Mouse (Mus musculus) v-Abl transformed pro-B cells (cell line): ENCODE measurements around the gene Gm1123.

Experiments
- in situ Hi-C, 2 experiments: fragments of 400-800 bp; cut with MboI; formaldehyde crosslinking; loops; one replicate each; pipeline ENCODE4 v1.15.1; 2025; ENCODE audit not compliant: unreplicated experiment in 2 of 2

The Gm1123 gene

DNA sequence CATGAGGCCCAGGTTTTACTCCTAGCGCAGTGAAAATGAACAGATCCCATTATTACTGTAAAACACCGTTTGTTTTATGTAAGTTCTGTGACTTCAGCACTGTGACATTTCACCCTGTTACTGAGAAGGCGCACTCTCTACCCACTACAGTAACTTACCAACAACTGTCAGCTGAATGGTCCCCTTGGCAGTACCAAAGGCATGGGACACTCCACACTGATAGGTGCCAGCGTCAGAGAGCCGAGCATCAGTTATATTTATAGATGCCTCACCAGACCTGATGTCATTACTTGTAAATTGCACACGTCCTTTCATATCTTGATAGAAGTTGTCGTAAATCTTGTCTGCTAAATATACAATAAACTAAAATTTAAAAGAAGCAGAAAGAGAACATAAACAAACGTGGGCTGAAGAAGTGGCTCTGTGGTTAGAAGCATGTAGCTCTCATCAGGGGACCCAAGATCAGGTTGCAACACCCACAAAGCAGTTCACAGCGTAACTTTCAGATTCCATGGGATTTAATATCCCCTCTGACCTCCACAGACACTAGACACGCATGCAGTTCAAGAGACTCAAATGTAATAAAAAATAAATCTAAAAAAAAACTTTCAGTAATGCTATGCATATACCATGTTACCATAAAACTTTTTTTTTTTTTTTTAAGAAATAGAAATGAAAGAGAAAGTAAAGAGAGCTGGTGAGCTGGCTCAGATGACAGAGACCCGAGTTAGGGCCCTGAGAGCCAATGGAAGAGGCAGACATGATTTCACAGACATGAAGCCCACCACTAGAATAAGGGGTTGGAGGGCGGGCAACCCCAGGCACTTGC, 26.2 kb downstream of the Gm1123 start:
- in situ Hi-C loops, result no loop called here

DNA sequence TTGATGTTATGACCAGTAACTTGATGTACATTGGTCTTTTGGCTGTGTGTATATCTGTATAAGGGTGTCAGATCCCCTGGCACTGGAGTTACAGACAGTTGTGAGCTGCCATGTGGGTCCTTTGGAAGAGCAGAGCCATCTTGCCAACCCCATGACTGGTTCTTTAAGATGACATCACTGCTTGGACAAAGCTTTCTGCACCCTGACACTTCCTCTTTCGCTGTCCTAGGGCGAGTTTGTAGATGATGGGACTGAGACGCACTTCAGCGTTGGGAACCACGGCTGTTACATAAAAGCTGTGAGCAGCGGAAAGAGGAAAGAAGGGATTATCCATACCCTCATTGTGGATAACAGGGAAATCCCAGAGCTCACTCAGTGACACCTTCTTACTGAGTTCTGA, 34.2 kb downstream of the Gm1123 start:
- in situ Hi-C loops, result no loop called here

DNA sequence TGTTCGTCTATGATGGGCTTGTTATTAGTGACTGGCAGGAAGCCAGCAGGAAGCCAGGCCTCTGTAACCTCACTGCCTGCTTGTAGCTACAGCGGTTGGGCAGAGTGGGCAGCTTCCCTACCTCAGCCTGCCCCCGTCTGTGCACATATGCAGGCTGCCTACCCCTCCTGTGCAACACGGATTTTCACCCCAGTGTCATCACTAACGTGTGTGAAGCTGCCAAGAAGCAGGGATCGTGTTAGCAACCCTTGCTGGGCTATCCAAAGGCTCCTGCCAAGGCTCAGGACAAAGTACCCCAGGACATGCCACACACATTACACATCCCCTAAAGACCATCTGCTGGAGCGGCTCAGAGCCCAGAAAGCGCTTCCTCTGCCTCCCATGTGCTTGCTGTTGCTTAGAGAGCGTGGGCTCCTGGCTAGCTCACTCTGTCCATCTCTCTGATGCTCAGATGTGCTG, 35.6 kb downstream of the Gm1123 start:
- in situ Hi-C loops, result loop anchor here (25.0 kb wide), 4 partner anchors 562 to 1912 kb away; partner anchors contain the start of gene Armc8 (in 1 of the 2)

DNA sequence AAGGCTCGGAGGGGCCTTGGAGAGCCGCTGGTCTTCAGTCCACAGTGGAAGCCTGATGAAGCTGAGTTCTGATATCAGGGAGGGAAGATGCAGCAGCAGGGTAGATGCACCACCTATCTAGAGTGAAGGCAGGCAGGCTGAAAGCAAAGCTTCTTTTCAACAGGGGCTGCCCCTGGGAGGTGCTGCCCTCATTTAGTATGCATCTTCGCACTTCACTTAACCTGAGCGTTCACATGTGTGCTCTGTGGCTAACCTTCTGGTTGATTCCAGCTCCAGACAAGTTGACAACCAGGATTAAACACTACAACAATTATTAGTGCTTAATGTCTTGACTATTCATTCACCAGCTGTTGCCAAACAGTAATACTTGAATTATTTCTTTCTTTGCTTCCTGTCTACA, 41.4 kb downstream of the Gm1123 start:
- in situ Hi-C loops, result loop anchor here (25.0 kb wide), 4 partner anchors 557 to 1918 kb away; partner anchors contain the start of gene Armc8 (in 1 of the 2)

DNA sequence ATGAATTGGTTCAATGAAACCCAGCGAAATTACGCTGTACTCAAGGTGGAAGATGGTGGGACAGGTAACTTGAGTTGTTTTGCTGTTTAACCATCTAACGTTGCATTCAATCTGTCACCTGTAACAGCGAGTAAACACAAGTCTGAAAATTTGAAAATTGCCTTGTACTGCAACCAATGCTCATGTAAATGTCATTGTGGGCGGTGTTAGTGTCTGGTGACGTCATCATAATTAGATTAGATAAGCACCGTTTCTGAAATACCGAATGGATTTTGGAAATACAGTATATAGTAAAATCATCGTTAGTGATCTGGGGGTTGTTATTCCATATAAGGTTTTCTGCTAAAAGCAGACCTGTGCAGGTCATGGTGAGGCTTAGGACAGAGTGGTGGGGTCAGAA, 48.4 kb downstream of the Gm1123 start:
- in situ Hi-C loops, result loop anchor here (10.0 to 25.0 kb wide), 6 partner anchors 258 to 1925 kb away; partner anchors contain the start of genes Armc8 (in 1 of the 2), Cep70 (in 1 of the 2) and Nme9 (in 1 of the 2)

DNA sequence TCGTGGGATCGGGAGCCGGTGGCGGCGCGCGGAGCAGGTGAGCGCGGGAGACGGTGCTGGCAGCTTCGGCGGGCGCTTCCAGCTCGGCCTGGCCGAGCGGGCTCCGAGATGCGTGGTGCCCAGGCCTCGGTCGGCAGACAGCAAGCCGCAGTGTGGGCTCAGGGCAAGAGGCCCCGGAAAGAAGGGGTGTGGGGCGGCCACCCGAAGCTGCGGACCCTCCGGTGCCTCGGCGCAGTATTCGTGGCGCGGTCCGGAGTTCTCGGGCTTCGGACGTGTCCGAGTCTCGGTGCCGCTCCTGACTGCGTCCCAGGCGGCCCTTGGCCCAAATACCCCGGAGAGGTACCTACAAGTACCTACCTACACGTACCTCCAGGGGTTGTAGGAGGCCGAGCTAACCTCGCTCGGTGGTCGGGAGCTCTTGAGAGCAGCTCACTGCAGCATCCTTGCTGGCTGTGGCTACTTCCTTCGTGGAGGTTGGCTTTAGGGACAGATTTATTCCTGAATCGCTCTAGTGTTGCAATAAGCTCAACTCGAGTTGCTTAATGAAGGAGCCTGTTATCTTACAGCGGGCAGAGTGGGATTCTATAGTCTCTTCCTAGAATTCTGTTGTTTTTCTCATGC, 48.9 kb downstream of the Gm1123 start:
- in situ Hi-C loops, result loop anchor here (10.0 to 25.0 kb wide), 6 partner anchors 258 to 1926 kb away; partner anchors contain the start of genes Armc8 (in 1 of the 2), Cep70 (in 1 of the 2) and Nme9 (in 1 of the 2)

DNA sequence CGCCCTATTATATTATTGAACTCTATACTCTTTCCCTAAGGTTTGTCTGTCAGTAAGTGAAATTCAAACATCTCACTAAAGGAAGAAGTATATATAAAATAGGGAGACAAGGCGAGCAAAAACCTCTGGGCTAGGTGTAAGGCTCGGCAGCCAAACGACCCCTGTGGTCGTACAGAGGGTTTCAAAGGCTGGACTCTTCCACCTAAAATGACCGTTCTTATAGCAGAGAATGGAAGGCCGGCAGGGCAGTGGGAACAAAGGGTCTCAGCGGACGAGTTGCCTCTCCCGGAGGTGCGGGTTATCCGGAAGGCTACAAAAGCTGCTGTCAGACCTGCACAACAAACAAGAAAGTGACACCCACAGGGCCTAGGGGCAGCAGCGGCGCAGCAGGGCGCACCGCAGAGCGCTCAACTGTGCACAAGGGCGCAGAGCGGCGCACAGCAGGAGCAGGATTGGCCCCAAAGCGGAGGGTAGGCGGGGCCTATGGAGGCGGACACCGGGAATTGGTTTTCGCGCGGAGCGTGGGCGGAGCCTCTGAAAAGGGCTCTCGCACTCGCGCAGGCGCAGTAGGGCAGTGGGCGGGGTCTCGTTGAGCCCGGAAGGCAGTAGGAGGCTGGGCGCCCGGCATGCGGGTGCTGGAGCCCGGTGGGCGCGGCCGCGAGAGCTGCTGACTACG, 49.6 kb downstream of the Gm1123 start, which contains the start of gene Faim:
Gene Faim (plus strand): TSS at position 574 of the 676 bp plus-strand sequence.
- in situ Hi-C loops, result loop anchor here (10.0 to 25.0 kb wide), 6 partner anchors 259 to 1926 kb away; partner anchors contain the start of genes Armc8 (in 1 of the 2), Cep70 (in 1 of the 2) and Nme9 (in 1 of the 2)

DNA sequence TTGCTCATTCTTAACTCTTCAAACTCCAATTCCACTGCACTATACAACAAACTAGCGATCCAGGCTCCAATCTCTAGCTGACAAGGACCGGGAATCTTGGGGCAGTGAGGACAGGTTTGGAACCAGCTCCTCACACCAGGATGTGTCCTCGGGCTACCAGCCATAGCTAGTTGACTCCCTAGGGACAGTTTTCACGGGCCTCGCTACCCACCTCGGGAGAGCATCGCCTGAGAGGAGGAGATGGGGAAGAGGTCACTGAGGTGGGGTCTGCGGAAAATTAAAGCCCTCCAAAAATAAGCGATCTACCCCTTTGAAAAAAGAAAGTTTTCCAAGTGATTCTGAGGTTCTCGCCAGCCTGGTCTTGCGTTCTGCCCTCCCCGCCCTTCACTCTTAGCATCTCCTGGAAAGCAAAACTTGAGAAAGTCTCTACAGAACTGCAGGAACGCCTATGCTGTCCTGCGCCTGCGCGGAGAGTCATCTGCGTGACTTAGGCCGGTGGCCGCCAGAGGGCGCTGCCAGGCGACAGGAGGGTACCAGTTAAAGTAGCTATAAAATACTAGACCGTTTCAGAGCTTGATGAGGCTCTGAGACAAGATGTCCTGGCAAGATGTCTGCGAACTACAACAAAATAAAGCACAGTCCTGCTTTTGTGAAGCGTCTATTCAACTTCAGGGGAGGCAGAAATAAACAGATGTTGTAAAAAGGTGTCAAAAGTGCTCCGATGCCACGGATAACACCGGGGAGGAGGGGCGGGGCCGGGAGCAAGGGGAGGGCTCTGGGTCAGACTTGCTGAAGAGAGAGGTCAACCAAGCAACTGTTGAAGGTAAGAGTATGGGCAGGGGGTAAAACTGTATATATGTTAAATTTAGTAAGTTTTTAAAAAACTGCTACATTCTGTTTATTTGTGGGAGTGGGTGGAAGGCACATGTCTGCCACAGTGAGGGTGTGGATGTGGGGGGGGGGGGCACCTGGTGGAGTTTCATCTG, 55.8 kb downstream of the Gm1123 start:
- in situ Hi-C loops, result loop anchor here (5.0 to 25.0 kb wide), 11 partner anchors 83 to 1933 kb away; partner anchors contain the start of genes Cep70 (in 2 of the 2), Armc8 (in 1 of the 2), Dbr1 (in 1 of the 2) and Nme9 (in 1 of the 2)

DNA sequence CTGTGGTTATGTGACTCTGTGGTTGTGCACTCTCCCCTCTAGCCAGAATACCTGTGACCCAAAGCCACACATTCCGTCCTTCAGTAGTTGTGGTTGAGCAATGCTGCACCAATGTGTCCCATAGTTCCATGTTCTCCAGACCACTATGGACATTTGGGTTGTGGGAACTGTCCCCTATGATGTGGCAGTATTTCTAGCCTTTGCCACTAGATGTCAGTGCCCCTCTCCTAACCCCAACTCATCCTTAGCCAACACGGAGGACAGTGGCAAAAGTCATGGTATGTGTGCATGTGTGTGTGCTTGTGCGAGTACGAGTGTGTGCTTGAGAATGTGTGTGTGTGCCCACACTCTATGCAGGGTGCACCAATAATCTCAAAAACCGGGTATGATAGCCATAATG, 59.0 kb downstream of the Gm1123 start:
- in situ Hi-C loops, result loop anchor here (5.0 to 25.0 kb wide), 8 partner anchors 86 to 1936 kb away; partner anchors contain the start of genes Armc8 (in 1 of the 2) and Dbr1 (in 1 of the 2)

DNA sequence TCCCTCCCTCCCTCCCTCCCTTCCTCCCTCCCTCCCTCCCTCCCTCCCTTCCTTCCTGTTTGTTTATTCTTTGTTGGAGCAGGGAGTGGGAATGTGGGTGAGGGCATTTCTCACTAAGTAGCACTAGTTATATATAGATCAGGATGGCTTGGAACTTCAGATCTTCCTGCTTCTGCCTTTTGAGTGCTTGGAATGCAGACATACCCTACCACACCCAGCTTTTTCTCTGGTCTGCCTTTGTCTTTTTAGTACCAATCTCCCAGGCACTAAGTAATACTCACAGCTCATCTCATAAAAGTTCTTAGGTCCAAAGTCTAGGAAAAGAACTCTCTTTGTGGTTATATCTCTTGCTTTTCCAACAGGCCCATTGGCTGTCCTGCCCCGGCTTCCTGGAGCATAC, 59.4 kb downstream of the Gm1123 start:
- in situ Hi-C loops, result loop anchor here (5.0 to 25.0 kb wide), 8 partner anchors 86 to 1936 kb away; partner anchors contain the start of genes Armc8 (in 1 of the 2) and Dbr1 (in 1 of the 2)

DNA sequence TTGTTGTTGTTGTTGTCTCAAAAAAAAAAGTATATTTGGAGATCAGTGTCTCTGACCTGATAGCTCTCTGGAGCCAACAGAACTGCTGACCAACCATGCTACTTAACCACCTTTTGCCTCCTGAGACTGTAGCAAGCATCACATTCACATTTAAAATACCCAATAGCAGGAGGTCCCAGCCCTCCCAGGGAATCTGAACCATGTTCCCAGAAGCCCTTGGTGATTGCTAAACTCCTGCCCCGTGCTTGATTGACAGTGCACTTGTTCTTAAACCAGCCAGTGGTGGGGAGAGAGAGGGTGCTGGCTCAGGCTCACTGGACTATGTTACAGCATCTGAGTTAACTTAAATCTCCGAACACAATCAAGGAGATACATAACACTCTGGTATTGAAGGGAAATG, 60.6 kb downstream of the Gm1123 start:
- in situ Hi-C loops, result loop anchor here (5.0 to 25.0 kb wide), 9 partner anchors 87 to 1937 kb away; partner anchors contain the start of genes Armc8 (in 1 of the 2), Dbr1 (in 1 of the 2) and Rbp1 (in 1 of the 2)

DNA sequence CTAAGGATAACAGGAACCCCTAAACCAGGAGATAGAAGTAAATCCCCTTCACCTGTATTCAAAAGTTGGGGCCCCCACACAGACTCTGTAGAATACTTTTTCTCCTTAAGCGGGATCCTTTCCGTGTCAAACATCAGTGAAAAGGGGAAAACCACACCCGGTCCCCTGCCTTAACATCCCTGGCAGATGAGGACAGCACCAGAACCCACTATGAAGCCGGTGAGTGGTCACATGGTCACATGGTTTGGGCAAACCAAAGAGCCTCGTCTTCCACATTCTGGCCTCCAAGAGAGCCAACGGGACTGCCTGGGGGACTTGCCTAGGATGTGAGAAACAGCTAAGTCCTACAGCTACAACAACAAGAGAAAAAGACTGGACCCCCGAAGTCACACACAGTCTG, 62.0 kb downstream of the Gm1123 start:
- in situ Hi-C loops, result loop anchor here in 1 of 2 experiments (10.0 to 25.0 kb wide), 3 partner anchors 491 to 601 kb away; partner anchors contain the start of genes Dbr1 and Rbp1

DNA sequence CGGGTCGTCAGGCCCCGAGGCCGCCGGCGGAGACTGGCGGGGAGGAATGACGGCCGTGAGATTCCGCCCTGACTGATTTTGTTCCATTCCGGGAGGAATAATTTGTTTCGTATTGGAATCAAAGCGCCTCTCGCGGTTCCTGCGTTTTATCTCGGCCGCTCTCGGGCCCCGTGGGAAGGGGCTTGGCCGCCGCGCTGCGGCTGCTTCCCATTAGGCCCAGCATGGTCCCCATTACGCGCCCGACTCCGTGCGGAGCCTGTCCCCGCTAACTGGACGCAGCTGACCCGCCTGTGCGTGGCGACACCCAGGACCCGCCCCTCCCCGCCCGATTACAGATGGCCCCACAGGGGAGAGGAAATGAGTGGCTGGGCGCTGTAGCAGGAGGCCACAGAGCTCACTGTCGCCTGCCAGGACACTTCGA, 62.4 kb downstream of the Gm1123 start:
- in situ Hi-C loops, result loop anchor here in 1 of 2 experiments (10.0 to 25.0 kb wide), 3 partner anchors 492 to 602 kb away; partner anchors contain the start of genes Dbr1 and Rbp1

DNA sequence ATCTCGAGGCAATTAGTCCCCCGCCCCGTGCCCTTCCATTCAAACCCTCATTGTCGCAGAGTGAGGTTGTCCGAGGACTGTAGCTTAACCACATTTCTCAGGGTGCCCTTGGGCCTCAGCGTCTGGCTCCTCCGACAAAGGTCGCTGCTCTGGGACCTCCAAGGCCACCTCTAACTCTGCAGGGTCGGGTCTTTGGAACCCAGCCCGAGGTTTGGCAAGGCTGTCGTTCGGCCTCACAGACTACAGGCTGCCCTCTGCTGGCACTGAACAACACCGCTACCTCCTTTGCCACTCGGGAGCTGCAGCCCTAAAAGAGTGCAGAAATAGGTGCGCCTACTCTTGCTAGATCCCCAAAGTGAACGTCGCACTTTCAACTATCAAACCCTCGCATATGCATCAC, 70.4 kb downstream of the Gm1123 start:
- in situ Hi-C loops, result loop anchor here in 1 of 2 experiments (25.0 kb wide), 1 partner anchor 553 kb away; the partner anchor contains the start of gene Rbp1

DNA sequence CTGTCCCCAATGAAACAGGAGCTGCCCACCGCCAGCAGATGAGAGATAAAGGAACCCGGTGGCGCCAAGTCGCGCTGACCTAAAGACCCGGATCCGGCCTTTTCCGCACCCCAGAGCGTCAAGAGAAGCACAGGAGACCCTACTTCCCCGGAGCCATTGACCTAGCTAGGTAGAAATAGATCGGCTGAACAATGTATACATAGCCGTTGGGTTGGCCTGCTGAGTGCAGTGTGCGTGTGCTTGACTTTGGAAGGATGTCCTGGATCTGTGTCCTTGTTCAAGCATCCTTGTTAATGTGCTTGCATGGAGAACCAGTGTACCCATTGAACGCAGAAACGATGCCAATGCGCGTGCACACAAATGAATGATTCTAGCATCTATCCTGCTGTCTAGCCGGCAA, 71.9 kb downstream of the Gm1123 start:
- in situ Hi-C loops, result loop anchor here in 1 of 2 experiments (25.0 kb wide), 1 partner anchor 551 kb away; the partner anchor contains the start of gene Rbp1

DNA sequence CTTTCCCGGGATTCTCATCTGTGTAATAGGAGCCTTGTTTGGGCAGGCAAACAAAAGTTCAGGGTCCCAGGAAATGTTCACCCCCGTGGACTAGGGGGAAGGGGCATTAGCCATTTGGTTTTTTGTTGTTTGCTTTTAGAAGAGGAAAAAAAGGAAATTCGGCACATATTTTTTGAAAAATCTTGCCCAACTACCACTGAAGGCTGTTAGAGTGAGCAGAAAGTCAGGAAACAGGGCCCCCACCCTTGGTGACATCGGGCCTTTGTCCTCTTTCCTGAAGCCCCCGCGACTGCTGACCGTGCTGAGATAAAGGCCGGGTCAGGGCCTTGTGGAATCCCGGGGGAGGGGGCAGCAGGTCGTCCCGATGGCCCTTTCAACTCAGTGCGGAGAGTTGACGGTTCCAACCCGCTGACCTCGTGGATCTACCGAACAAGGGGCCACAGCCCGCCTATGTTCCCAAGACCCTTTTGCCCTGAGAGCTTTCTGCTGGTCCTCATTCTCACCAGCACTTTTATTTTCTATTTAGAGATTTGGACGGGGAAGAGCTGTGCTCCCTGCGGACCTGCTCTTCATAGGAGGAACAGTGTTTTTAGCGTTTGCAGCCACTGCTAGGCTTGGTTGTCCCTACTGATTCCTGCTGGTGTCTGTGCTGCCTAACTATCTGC, 72.9 kb downstream of the Gm1123 start:
- in situ Hi-C loops, result loop anchor here in 1 of 2 experiments (25.0 kb wide), 1 partner anchor 550 kb away; the partner anchor contains the start of gene Rbp1

DNA sequence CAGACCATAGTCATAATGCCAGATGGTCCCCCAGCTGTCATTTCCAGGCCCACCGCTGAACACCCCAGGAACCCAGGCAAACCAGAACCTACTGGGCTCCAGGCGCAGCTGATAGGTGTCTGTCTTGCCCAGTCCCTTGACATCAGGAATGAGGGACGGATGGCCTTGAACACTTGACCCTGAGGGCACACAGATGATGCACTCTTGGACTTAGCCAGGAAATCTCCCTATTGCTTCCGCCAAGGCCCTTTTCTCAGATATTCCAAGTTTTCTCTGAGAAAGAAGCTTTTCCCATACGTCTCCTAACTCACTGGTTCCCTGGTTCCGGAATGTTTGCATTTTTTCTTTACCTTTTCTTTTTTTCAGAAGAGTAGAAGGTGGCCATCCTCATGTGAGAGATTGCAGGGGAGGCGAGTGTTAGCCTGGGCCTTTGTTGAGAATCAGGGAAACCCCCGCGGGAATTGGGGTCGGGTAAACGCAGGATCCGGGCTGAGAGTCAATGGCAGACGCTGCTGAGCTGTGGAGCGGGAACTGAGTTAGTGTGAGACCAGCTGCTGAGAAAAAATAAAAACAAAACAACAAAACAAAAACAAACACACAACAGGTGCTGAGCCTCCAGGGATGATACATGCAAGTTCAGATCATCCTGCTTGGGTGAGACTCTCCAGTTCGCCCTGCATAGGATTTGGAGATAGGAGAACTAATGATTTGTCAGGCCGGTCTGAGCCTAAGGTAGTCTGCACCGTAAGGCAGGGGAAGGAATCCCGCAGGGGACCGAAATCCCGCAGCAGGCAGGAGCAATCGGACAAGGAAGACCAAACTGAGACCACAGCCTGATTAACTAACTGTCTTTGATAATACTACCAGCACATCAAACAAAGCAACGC, 73.7 kb downstream of the Gm1123 start:
- in situ Hi-C loops, result loop anchor here in 1 of 2 experiments (25.0 kb wide), 1 partner anchor 550 kb away; the partner anchor contains the start of gene Rbp1
